Mouse (Mus musculus) liver, adult (tissue): ENCODE data around the gene Mon2.

ENCODE experiments used
- GATA4 ChIP-seq: IDR thresholded peaks from 2 replicates; pipeline ENCODE4 v1.6.1; 2014; ENCODE audit warnings: mild to moderate bottlenecking, low read length; ENCODE audit not compliant: insufficient replicate concordance

The Mon2 gene

DNA sequence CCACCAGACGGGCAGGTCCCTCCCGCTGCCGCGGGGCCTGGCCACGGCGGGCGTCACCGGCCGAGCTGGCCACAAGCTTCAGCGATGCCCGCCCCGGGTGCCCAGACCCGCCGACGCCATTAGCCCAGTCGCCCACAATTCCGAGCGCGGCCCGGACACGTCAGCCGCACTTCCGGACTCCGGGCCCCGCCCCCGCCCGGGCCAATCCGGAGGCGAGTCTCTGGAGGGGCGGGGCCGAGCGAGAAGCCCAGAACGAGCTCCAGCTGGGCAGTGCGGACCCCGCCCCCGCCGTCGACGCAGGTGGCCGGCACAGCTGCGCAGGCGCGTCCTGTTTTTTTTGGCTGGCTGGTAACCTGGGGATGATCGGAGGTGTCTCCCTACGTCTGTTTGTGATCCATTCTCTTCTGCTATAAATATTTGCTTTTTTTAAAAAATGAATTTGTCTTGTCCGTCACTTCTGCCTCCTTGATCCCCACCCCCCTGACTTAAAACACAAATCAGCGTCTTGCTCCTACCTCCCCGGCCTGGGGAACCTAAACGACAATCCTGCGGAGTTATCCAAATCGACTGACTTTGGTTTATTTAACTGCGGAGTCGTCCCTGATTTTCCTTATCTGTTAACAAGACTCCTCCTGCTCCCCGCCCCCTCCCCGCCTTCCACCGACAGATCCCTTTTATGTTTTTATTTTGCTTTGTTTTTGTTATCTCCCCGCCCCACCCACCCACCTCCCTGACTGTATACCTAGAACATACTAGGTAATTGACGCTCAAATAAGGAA lies at the start of gene Mon2:
Gene Mon2, minus strand, starts transcription at position 261 of the 779 bp plus-strand sequence.
- 0 out of 2 replicates have a peak, but pooled peaks have one; percentile 31 for TF ChIP-seq GATA4

GRCm38 (mm10) chr10:123120666-123121392 lies 44.5 kb upstream of the Mon2 start:
- no peak for TF ChIP-seq GATA4

GRCm38 (mm10) chr10:123116861-123117260 lies 40.6 kb upstream of the Mon2 start:
- TF ChIP-seq GATA4, result no peak

DNA sequence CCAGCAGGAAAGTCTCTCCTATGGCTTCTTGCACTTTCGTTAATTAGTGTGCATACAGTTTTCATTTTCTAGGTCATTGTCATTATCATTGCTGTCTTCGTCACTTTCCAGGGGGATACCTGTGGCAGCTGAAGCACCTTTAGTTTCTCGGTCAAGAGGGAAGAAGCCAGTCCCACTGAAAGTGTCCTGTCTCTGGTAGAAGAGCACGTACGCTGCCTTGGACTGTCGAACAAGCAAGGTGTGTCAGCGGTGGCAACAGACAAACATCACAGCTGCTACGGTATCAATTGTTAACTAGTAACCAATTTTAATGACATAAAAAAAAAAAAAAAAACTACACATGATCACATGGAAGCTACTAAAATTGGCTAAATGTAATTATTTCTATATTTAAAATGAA lies 37.2 kb upstream of the Mon2 start:
- TF ChIP-seq GATA4, result no peak

DNA sequence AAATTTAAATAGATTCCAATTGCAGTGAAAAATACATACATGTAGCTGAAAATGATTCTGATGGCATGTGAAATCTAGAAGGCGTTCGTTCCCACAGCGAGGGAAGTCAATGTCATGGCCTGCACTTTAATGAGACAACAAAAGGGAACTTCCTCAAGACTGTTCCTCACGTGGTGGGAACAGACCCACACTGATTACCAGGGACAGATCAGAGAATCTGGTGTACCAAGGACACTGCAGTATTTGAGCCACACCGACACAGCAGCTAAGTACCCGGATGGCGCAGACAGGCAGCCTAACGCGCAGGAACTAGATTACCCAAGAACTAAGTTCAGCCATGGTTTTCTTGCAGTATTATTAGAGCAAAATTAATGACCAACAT lies 36.5 kb upstream of the Mon2 start:
- TF ChIP-seq GATA4, result no peak

GRCm38 (mm10) chr10:123112056-123112786 lies 35.9 kb upstream of the Mon2 start:
- no peak for TF ChIP-seq GATA4

DNA sequence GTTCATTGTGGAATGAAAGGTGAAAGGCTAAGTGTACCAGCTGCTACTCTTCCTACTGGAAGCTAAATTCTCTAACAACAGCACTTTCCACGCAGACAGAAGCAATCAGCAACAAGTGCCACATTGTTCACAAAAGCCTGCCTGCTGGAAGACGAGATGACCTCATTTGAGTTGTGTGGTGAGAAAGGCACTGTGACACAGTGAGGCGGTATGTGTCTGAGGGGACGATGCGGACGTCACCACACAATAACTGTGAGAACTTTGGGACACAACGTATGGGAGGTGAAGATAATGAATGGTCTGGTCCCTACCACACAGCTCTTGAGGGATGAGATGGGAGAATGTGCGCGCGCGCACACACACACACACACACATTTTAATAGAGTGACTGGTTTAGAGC lies 34.2 kb upstream of the Mon2 start:
- no peak for TF ChIP-seq GATA4

GRCm38 (mm10) chr10:123108527-123108926 lies 32.2 kb upstream of the Mon2 start:
- no peak for TF ChIP-seq GATA4

GRCm38 (mm10) chr10:123108121-123108520 lies 31.8 kb upstream of the Mon2 start:
- no peak for TF ChIP-seq GATA4

- TF ChIP-seq GATA4, result no peak
Observed at GRCm38 (mm10) chr10:123101303-123101702, 25.0 kb upstream of the Mon2 start.

DNA sequence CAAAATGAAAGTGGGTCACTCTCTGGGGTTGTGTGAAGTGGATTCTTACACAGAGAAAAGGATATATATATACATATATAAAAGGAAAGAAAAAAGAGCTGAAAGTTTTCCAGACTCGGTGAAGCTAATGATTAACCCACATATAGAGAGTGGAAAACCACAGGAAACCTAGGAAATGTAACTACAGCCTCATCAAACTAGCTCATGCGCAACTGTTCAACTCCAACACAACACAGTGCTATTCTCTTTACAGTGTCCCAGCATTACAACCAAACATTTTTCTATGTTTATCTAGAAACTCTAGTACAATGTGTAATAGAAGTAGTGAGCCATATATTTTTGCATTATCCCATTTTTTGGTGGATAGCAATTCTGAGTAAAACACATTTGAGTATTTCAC lies 24.3 kb upstream of the Mon2 start:
- no peak for TF ChIP-seq GATA4

- TF ChIP-seq GATA4, result no peak
Observed at GRCm38 (mm10) chr10:123094504-123094903, 18.2 kb upstream of the Mon2 start.

GRCm38 (mm10) chr10:123092577-123092976 lies 16.3 kb upstream of the Mon2 start:
- no peak for TF ChIP-seq GATA4

DNA sequence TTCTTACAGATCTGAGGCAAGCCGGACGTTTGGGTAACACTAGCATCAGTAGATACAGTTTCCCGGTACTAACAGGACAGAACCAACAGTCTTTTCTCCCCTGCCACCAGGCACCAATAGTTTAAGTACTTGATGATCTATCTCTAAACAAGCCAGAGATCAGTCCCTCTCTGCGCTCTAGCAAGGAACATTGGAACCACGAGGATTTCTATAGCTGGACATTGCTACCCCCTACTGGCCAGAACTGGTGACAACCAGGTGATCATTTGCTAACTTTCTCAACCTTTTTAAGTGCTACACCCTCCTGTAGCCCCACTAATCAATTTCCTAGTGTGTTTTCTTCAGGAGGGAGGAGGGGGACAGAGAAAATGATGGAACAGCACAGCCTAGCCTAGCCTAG lies 15.4 kb upstream of the Mon2 start:
- TF ChIP-seq GATA4, result no peak

GRCm38 (mm10) chr10:123089425-123089930 lies 13.2 kb upstream of the Mon2 start:
- TF ChIP-seq GATA4, result no peak
